Mouse (Mus musculus): ENCODE measurements at regions not wholly inside any gene's neighbourhood (a gene's known extent, or its start where the extent isn't known, plus 50 kb on each side); places are given as distances from the start of the nearest gene placed in this dataset.

DNA sequence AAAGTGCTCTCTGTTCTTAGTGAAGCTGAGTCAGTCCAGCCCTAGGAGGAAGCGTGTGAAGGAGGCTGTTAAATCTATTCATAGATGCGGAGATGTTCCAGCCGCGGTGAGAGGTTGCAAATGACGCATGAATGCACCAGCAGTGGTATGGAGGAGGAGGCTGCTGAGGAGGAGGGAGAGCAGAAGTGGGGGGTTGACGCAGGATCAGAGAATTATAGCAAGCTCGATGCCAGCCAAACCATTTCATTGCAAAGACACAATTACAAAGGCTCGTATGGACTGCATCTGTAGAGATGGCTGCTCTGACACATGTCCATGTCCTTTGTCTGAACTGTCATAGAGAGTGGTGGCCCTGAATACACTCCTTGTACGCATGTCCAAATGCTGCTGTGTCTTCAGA lies 232.9 kb downstream of the Plk2 start:
- intact Hi-C loops (cut with DNase I): no loop called here
- Histone ChIP-seq H3K27ac (0 out of 2 replicates have a peak overlapping the region, but pooled peaks have one; percentile 1), H3K4me3 (no peak overlapping the region)
- peak; percentile 26 for DNase-seq
- TF ChIP-seq CTCF (IDR thresholded peaks at IDR 0.05): no peak

GRCm38 (mm10) chr13:110628201-110628600 lies 233.4 kb downstream of the Plk2 start:
- DNase-seq: no peak
- intact Hi-C loops (cut with DNase I): no loop called here
- H3K27ac ChIP-seq: no peak overlapping the region
- H3K4me3 ChIP-seq: no peak overlapping the region
- no peak for TF ChIP-seq CTCF (IDR thresholded peaks at IDR 0.05)

DNA sequence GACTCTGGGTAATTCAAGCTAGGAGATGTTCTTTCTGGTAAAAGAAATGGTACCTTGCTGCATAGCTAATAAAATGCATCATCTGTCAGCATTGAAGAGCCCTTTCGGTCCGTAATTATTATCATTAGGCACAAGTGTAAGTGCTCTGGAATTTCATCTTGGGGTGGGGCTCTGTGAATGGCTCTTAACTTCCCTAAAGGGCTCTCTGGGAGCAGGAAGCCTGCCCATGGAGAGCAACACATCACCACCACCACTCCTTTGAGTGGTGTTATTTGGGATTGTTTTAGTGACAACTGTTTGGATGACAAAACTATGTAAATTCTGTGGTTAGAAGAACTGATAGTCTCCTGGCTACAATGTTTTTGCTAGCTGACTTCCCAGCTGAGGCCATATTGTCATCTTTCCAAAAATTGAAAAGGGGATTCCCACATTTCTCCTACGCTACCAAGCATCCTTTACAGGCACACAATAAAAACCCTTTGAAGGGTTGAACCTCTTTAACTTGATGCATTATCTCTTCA lies 238.5 kb downstream of the Plk2 start:
- Histone ChIP-seq H3K4me3 (no peak overlapping the region), H3K27ac (no peak overlapping the region)
- no peak for DNase-seq
- TF ChIP-seq CTCF (IDR thresholded peaks at IDR 0.05): no peak
- intact Hi-C loops (cut with DNase I): no loop called here

DNA sequence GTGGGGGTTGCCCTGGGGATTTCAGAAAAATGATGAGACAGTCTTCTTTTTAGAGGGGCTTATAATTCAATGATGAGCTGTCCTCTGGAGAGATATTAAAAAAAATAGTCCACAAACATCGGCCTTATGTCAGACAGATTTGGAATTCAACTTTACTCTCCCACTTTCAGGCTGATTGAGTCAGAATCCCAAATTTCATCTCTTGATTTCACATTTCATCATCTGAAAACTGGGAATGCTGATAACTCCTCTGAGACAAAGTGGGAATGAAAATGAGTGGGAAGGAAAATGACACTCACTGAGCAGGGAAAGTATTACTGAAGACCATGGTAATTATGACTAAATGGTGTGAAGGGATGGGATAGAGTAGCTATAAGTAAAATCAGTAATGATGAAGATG lies 239.1 kb downstream of the Plk2 start:
- Histone ChIP-seq H3K27ac (no peak overlapping the region), H3K4me3 (no peak overlapping the region)
- DNase-seq: no peak
- no peak for TF ChIP-seq CTCF (IDR thresholded peaks at IDR 0.05)
- intact Hi-C loops (cut with DNase I): no loop called here

GRCm38 (mm10) chr13:110642792-110643191 lies 247.9 kb downstream of the Plk2 start:
- no peak overlapping the region for H3K4me3 ChIP-seq
- DNase-seq: no peak
- no peak for TF ChIP-seq CTCF (IDR thresholded peaks at IDR 0.05)
- H3K27ac ChIP-seq: peak overlapping the region; percentile 77
- intact Hi-C loops (cut with DNase I): loop anchor here (10.0 kb wide), 1 partner anchor 322 kb away; no protein-coding TSS in a partner anchor

DNA sequence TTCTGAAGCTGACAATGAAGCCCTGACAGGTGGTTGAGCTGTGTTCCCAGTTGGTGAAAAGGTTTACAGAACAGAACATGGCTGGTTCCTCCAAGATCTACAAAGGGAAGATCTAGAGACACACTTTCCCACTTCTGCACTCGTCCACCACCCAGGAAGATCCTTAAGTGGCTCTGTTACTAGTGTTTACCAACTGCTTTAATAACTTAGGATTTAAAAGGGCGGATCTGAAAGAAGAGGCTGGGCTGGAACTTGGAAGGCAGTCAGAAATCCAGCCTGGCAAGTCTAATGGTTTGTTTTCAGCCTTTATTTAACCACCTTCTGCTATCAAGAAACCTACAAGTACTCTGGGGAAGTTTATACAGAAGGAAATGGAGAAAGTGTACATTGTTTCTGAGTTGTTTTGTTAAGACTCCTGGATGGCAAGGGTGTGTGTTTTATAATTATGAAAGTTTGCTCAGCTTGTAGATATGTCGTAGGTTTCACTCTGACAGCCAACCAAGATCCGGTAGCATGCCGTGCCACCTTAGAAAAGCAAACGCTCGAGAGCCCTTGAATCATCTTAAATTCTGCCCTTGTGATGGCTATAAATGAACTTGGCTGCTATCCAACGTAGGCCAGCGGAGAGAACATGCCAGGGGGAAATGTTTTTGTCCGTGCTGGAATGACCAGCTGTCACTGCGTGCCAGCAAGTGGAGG lies 248.5 kb downstream of the Plk2 start:
- Histone ChIP-seq H3K4me3 (peak overlapping the region; percentile 63), H3K27ac (peak overlapping the region; percentile 77)
- TF ChIP-seq CTCF (IDR thresholded peaks at IDR 0.05): no peak
- intact Hi-C loops (cut with DNase I): loop anchor here (10.0 kb wide), 1 partner anchor 321 kb away; no protein-coding TSS in a partner anchor
- peak; percentile 34 for DNase-seq

DNA sequence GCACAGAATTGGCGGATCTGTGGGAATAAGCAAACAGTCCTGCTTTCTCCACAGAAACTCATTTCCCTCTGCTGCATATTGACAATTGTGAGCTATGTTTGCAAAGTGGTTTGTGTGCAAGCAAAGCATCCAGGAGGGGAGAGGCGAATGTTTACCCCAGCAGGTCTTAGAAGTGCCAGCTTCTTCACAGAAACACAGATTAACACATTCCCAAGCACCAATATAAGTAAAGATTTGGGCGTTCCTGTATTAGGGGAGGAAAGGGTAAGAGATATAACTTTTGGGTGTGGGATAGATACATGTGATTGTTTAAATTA lies 249.0 kb downstream of the Plk2 start:
- Histone ChIP-seq H3K27ac (peak overlapping the region; percentile 77), H3K4me3 (peak overlapping the region; percentile 63)
- intact Hi-C loops (cut with DNase I): loop anchor here (10.0 kb wide), 1 partner anchor 321 kb away; no protein-coding TSS in a partner anchor
- TF ChIP-seq CTCF (IDR thresholded peaks at IDR 0.05): no peak
- no peak for DNase-seq

DNA sequence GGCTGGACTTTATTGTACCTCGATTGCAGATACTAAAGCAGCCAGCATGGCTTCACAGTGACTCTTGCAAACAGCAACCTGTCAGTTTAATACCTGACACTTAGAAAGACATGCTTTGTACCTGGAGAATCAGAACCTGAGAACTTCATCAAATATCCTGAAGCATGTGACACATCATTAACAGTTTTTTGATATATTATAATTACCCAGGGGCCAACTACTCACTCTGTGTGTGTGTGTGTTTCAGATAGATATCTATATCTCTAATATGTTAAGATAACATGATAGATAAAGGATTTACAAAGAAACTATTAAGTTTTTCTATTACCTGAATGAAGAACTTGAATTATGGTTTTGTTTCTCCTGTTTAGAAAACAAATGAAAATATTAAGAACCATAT lies 254.5 kb downstream of the Plk2 start:
- TF ChIP-seq CTCF (IDR thresholded peaks at IDR 0.05): no peak
- no peak overlapping the region for H3K4me3 ChIP-seq
- no peak for DNase-seq
- intact Hi-C loops (cut with DNase I): loop anchor here (10.0 kb wide), 1 partner anchor 315 kb away; no protein-coding TSS in a partner anchor
- H3K27ac ChIP-seq: no peak overlapping the region

DNA sequence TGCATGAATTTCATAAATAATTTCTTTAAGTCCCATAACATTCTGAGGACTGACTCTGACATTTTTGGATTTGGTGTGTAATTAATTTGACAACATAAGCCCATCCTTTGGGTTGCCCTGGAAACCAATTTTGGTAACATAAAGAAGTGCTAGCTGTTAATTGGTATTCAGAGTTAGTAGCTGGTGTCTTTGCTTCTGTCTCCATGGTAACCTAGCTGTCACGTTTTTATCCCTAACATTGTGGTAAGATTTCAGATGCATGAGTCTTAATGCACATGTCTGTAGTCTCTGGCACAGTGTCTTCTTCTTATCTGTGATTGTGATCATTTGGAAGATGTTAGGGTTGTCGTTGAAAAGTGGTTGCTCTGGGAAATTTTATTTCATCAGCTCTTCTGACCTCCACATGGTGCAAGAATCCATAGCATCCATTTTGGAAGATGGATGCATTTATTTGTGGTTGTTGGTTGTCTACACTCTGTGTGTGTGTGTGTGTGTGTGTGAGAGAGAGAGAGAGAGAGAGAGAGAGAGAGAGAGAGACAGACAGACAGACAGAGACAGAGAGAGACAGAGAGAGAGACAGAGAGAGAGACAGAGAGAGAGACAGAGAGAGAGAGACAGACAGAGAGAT lies 255.1 kb downstream of the Plk2 start:
- no peak for DNase-seq
- TF ChIP-seq CTCF (IDR thresholded peaks at IDR 0.05): no peak
- intact Hi-C loops (cut with DNase I): loop anchor here (10.0 kb wide), 1 partner anchor 315 kb away; no protein-coding TSS in a partner anchor
- H3K4me3 ChIP-seq: no peak overlapping the region
- H3K27ac ChIP-seq: no peak overlapping the region

GRCm38 (mm10) chr13:110652201-110652600 lies 257.4 kb downstream of the Plk2 start:
- intact Hi-C loops (cut with DNase I): no loop called here
- Histone ChIP-seq H3K4me3 (no peak overlapping the region), H3K27ac (no peak overlapping the region)
- no peak for TF ChIP-seq CTCF (IDR thresholded peaks at IDR 0.05)
- no peak for DNase-seq

- Histone ChIP-seq H3K27ac (no peak overlapping the region), H3K4me3 (no peak overlapping the region)
- intact Hi-C loops (cut with DNase I): no loop called here
- no peak for TF ChIP-seq CTCF (IDR thresholded peaks at IDR 0.05)
- DNase-seq: no peak
Observed at GRCm38 (mm10) chr13:110665073-110665800, 270.4 kb downstream of the Plk2 start.

DNA sequence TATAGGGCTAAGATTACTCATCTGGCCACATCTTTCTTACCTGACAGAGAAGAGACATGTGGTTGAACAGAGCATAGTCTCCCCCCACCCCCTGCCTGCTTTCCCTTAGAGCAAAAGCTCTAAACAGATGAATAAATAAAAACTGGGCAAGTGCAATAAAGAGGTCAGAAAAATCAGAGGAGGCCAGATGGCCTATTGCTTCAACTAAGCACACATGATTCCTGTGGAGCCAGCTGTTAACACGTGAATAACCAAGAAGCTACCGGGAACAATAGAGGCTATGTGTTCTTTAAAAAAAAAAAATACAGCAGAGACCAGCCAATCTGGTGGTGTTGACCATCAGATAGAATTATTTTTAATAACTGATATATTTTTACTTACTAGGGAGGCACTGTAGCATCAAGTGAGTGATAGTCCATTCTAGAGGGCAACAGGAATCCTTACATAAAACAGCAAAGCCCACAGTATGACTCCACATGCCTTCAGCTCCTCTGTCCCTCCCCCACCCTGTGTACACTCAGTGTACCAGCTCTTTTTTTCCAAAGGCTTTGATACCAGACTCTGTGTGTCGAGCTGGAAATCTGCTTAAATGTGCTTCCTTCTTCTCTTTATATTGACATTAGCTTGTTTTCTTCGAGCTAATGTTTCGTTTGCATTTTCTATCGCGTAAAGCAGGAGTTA lies 272.6 kb downstream of the Plk2 start:
- Histone ChIP-seq H3K27ac (no peak overlapping the region), H3K4me3 (no peak overlapping the region)
- TF ChIP-seq CTCF (IDR thresholded peaks at IDR 0.05): no peak
- intact Hi-C loops (cut with DNase I): no loop called here
- DNase-seq: no peak
